Mouse (Mus musculus) C2C12 (cell line): Measurements from ENCODE around the gene Tmco5.

Experiments
- CEBPB ChIP-seq: IDR thresholded peaks from one replicate; pipeline ENCODE4 v1.6.1; 2011; ENCODE audit warnings: low read depth, mild to moderate bottlenecking, control low read depth, moderate library complexity
- CTCF ChIP-seq: IDR thresholded peaks from one replicate; pipeline ENCODE4 v1.5.1; 2011; ENCODE audit not compliant: control insufficient read depth, insufficient read depth, insufficient read length
- MAX ChIP-seq: IDR thresholded peaks from one replicate; pipeline ENCODE4 v1.6.1; 2011; ENCODE audit warnings: mild to moderate bottlenecking, control low read depth

DNA sequence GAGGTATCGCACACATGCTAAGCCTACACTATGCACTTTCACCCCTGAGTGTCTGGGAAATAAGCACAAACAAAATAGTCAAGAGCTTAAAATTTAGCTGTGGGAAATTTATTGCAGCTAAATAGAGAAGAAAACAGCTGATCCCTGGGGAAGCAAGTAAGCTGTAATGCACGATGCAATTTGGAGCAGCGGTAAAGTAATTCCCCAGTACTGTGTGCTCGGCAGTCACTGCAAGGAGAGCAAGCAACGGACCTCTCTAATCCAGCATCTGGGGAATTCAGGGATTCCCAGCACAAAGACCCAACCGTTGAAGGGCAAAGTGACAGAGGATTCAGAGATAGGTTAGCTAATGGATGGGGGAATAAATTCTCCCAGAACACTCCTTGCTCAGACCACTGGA is 19.8 kb upstream of the Tmco5 start:
- no peak for TF ChIP-seq MAX
- TF ChIP-seq CTCF: no peak
- TF ChIP-seq CEBPB: no peak
